Mouse (Mus musculus): ENCODE measurements around the gene Npas3.

Gene Npas3

DNA sequence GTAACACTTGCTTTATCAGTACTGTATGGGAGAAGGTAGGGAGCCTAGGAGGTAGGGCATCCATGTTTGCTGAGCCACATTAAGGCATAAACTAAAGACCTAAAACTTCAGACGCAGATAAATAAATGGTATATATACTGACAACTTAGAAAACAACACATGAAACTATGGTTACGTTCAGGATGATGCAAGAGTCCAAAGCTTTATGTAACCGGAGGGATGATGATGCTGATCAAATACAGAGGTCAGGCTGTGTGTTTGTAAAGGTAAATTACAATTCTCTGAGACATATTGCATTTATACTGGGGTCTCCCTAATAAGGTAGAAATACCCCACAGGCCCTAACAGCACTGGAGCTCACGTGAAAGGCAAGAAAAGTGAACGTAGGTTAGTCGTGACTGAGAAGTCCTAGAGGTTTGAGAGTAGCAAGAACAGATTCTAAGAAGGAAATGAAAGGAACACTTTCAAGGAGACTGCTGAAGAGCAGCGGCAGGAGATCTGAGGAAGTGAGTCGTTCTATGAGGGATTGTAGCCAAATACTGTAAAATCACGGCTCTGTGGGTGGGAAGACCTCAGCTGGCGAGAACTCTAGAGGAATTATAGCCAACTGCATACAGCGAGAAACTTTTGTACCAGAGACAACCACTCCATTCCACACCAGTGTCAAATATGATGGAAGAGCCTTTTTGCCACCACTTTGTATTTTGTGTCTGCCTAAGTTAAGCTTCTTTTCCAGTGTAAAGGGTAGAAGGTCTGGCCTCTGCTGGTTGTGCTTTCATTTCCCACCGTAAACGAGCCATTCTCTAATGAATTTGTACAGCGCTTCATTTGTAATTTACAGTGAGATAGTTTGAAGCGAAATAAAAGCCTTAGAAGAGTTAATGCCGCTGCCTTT is 49.7 kb downstream of the Npas3 start:
- DNase-seq = no peak

DNA sequence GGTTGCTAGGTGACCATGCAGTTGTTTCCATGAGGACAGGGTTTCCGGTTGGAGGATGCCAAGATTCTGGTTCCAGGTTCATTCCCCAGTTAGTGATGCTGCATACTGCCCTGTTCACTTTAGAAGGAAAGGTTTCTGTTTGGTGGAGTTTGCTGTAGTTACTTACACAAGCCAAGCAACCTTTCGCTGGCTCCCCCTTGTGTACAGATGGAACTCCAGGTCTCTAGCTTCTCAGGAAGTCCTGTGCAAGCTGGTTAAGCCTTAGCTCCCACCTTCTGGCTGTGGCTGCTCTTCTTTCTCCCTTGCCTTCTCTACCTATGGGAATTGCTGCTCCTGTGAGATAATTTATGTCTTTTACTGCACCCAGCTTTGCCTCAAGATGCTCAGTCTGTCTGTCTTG is 52.5 kb downstream of the Npas3 start:
- DNase-seq = peak; percentile 29

DNA sequence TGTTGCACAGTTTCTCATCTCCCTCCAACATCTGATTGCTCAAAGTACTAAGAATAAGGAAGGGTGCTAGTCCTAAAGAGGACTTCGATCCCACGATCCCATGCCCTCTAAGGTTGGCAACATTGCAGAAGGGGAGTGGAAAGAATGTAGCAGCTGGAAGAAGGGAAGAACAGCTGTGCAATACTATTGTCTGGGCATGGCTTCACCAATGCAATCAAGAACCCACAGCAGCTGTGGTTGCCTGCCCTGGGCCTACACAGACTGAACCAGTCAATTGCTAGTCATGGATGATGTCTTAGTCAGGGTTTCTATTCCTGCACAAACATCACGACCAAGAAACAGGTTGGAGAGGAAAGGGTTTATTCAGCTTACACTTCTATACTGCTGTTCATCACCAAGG is 53.7 kb downstream of the Npas3 start:
- DNase-seq = no peak

DNA sequence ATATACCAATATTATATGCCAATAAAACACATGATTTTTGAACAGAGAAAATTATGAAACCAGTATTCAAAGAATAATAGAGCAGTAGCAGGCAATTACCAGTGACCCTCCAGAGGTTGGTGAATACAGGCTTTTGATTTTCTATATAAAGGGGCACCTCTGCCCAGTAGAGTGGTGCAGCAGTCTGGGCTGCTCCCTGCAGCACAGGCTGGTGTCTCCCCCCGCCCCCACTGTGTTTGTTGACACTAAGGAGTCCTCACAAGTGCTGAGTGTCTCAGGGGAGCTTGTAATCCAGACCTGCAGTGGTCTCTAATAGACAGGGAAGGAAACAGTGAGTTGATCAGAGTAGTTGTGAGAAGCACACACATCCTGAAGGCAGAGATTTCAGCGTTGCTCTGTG is 68.2 kb downstream of the Npas3 start:
- no peak for DNase-seq

DNA sequence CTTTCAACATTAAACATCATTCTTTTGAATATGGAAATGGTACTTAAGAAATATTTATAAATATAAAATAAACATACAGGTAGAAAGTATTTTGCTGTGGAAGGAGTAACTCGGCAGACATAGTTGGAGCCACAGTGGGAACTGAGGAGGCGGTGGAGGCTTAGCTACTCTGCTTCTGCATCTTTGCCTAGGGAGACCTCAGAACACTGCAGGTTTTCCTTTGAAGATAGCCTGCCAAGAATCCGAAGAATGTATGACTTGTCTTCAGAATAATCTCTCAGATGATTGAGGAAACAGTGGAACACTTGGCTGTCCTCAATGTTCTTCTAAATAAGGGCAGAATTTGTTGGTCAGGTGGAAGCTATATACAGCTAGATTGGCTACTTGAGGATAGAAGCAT is 69.3 kb downstream of the Npas3 start:
- DNase-seq = no peak

DNA sequence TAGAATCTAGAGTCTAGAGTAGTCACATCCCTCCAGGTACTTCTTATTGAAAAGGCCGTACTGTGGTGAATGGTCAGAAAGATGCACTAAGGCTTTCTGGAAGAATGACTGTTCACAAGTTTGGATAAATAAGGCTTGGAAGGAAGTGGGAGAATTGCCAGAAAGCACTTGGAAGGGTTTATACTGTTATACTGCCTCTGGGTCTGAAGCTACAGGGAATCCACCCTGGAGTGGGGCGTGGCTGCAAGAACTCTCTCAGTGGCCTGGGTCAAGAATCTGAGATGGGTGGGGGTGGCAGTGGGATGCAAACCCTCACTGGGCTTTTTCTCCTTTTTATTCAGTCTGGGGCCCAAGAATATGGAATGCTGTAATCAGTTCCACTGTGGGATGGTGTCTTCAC is 72.0 kb downstream of the Npas3 start:
- DNase-seq = no peak

DNA sequence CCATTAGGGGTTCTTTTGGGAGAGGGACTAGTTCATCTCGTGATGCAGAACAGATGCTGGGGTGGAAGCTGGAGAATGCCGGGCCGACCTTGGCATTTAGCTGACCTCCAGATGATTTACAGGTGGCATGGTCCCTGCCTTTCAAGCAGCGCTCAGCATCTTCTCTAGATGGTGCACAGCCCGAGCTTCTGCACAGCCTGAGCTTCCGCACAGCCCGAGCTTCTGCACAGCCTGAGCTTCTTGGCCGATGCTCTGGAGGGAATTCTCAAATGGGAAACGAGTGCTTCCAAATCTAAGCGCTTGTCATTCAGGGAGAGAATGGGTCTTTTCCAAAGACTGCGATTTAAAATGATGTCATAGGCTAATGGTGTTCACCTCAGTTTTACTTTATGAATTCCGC is 72.5 kb downstream of the Npas3 start:
- DNase-seq = no peak

DNA sequence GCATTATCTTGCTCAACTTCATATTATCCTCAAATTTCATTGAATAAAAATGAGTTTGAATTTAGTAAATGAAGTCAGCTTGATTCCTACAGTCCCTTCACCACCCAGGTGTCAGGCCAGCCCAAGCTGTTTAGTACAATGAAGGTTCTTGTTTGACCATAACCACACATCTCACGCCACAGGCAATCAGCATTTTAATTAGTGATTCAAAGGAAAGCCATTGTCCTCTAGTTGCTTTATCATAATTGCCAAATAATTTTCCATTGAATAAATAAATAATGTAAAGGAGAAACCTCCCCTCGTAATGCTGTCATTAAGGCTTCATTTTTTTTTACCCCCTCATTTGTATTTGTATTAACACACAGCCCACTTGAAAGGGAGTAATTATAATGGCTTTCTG is 73.5 kb downstream of the Npas3 start:
- no peak for DNase-seq

DNA sequence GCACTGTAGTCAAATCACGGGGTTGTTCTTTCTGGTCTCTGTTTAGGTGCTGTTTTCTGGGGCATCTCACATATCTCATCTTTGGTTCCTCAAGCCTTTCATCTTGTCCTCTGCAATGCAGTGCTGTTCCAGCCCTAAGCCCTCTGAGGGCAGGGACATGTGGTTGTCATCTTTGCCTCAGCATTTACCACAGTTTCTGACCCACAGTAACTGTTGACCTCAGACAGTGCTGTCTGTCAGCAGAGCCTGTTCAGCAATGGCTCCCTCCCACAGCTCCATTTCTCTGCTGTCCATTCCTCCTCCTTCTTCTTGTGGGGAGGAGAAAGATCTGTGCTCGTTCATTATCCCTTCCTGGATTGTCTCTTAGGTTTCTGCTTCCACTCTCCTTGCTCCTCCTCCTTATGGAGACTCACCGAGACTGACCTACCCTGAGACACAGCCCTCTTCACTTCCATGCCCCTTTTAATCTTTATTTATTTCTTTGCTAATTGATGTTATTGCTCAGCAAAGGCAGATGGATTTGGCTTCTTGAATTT is 79.2 kb downstream of the Npas3 start:
- no peak for DNase-seq

DNA sequence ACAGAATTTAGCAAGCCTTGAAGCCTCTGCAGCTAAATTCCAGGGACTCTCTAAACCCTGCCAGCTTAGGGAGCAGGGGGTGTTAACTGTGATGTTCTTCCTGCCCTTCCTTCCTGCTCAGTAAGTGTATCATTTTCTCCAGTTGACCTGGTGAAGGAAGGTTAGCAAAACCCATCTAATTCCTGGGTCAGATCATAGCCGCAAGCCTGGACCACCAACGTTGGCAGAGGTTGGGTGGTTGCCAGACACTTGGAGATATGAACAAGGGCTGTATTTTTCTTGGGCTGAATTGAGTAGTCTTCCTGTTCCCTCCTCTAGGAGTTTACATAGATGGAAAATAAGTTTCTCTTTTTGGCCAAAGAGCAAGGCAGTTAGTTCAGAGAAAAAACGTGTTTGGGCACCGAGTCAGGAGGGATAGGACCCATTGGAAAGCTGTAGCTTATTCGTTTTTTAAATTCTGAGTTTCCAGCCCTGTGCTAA is 79.8 kb downstream of the Npas3 start:
- DNase-seq = peak; percentile 18

DNA sequence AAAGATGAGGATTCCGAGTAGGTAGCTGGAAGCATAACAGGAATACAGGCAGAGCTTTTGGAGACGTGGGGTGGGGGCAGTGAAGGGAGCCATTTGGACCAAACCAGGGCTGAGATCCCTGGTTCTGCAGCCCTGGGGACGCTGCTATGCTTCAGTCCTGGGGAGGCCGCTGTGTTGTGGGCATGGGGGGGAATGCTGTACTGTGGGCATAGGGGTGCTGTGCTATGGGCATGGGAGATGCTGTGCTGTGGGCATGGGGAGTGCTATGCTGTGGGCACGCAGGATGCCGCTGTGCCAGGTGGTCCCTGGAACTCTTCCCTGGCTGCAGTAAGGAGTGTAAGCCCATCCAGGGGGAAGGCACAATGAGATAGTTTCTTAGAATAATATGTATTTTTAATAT is 81.7 kb downstream of the Npas3 start:
- no peak for DNase-seq

DNA sequence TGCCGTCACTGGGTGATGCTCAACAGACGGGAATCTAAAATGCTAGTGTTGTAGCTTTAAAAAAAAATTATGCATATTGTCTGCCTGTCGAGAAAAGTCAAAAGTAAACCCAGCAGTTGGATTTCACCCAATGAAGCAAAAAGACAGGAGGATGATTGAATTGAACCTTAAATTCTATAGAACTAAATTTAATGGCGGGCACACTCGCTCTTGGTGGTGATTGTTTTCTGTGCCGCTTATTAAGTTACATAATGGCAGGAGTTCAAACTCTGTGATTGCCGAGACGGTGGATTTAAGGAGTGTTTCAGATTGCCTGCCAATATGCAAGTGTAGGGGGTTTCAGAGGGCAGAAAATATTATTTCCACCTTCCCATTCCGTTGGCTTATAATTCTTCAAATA is 82.9 kb downstream of the Npas3 start:
- DNase-seq = no peak

DNA sequence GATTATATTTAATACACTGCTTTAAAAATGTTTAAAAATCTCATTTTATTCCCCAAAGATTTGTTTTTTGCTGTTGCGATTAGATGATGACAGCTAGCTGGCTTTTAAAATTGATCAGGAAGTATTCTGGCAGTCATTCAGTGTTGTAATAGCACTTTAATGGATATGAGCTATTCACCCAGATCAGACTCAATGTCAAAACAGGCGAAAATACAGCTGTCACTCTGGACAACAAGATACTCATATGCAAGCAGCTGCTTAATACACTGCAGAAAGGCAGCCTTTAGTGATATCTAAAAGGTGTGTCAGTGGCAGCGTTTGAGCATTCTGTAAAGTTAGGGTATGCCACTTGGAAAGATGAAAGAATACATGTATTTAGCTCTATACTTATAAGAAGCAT is 83.3 kb downstream of the Npas3 start:
- DNase-seq = no peak

DNA sequence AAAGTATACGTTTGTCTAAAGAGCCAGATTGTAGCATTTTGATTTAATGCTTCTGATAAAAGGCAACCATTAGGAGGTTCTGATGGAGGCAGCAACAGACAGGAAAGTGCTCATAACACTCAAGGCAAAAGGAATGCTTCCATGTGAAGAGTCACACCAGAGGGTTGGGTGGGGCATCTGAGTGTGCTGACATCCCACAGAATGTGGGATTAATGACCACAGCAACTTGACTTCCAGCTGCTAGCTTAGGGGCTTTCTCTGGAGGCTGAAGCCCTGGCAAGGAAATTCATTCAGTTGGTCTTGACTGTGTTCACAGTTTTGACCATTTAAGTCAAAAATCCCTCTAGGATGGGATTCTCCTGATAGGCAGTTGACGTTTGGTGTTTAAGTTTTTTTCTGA is 84.8 kb downstream of the Npas3 start:
- no peak for DNase-seq

DNA sequence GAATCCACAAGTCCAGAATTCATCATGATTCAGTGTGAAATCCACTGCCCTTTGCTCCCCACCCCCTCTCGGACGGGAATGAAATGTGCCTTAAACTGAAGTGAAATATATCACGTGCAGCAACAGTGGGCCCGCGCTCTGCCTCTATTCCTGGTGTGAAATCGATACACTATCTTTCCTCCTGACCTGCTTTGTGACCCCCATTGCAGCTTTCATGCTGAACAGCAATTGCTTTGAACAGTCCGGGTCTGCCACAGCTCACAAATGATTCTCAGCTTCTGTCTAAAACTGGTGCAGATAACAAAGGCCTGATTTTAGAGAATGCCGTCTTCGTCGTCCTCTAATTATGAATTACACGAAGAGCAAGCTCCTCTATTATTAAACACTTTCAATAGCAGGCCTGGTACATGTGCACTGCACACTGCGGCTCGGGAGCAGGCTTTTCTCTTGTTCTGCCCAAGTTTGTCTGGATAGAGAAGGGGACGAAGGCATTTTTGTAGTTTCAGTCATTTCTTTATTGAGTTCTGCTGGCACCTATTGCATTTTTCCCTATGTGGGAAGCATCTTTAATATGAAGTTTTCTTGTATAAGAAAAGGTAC is 90.0 kb downstream of the Npas3 start:
- DNase-seq = no peak

DNA sequence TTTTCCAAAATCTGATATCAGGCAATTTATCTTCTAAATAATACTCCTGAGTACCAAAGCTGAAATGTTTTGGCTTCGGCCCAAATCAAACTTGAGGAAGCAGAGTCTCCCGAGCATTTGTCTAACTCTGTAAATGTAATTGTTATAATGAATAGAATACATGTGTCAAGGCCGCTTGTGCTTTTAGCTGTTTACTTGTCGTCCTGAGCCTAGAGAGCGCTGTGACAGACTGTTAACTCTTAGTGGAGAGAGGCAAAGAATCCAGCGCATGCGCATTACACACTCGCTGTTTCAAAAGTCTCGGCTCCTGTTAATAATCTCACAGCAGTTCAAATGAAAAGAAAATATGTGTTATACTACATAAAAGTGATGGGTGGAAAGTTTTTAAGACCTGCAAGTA is 94.3 kb downstream of the Npas3 start:
- no peak for DNase-seq

DNA sequence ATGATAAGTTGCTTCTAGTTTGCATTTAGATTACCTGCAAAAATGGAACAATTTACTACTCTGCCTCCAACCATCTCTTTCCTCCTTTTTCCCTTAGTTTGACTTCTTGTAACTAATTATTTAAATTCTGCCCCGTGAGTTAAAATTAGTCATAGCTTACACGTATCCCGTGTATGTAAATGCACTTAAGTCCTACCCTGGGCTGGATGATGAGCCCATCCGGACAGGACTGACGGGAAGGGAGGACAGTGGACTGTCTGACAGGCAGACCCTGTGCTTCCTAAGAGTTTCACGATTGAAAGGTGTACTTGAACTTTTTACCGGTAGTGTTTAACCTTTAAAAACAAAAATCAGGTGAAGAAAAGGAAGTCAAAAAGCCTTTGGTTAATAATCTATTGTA is 103.4 kb downstream of the Npas3 start:
- no peak for DNase-seq

DNA sequence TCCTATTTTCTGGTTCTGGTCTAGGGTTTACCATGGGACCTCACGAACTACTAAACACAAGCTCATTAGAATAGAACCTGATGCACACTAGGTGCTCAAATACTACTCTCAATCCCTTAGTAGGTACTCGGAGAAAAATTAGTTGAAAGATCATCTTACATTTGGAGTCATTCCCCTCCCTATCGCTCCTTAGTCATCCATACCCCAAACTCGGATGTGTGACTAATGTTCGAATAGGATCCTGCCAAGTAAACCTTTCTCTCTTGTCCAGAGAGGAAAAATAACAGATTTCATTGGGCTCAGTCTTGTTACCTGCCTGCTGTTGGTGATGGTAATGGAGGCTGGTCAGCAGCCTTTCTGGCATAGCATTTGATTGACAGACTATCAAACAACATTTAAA is 117.3 kb downstream of the Npas3 start:
- no peak for DNase-seq

DNA sequence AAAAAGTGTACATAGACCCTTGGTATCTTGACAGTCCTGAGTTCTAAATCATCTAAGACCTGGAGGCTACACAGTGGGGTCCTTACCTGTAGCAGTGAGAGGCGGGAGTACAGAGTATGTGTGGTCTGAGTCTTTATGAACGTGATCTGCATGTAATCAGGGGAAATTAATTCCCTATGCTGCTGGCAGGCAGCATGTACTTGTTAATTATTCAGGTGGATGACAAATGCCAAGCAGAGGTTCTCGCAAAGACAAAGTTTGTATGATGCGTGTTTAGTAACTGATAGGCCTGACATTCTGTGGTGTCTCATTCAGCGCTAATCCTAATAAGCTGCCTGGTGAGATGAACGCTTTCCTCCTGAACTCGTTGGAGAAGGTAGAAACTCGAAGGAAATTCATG is 136.4 kb downstream of the Npas3 start:
- DNase-seq = no peak

DNA sequence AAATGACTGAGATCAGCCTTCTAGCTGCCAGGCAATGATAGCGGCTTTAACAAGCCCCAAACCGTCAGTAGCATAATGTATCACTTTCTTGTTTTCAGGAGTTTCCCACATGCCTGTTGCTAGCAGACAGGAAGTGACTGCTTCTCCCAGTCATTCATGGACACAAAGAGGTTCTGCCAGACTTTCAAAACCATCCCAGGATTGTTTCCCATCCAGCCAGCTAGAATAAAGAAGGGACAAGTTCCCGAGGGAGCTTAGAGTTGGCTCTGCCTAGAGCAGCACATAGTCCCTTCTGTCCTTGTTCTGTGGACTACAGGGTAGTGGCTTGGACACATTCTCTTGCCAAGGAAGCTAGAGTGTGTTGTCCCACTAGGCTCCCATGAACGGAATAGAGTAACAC is 157.4 kb downstream of the Npas3 start:
- no peak for DNase-seq

DNA sequence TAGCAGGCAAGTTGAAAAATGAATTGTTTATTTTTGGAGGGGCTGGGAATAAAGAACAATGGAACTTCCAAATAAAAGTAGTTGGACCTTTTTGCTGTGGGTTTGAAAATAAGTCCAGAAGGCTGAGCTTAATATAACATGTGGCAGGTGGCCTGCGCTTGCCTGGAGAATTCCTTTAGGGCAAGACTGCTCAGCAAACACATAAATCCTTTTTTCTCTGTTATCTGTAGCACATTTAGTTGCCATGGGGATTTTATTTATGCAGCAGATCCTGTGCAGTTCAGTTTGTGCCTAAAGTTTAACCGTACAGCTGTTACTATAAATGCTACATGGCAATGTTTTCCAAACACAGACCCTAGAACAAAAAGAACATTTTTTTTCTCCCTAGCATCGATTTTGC is 159.3 kb downstream of the Npas3 start:
- DNase-seq = no peak

DNA sequence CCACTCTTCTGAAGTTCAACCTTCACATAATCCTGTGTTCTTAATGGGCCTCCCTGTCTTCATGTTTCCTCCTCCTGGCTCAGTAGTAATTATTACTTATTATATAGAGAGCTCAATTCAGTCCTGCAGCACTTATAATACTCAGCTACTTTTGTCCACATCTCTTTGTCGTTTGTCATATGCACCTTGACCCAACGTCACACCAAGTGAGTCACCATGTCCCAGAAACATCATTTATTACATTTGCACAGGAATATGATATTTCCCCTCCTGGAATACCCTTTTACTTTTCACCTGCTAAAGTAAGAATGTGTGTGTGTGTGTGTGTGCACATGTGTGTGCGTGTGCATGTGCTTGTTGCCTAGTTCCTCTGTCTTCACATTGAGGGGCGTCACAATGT is 161.2 kb downstream of the Npas3 start:
- DNase-seq = no peak

DNA sequence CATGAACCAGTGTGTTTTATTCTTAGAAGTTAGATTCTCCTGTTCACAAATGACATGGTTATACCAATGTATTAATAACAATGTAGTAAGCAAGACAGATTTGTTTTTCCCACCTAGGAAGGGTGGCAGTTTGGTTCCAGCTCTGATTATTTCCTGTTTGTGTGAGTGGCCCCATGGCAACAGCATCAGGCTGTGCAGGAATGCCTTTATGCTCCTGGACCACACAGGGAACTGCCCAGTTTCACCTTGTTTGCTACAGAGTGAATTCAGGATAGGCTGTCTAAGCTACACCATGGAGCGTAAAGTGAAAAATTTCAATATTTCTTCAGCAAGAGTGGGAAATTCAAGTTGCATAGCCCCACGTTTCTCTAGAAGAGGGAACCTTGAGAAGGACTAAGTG is 162.2 kb downstream of the Npas3 start:
- no peak for DNase-seq

DNA sequence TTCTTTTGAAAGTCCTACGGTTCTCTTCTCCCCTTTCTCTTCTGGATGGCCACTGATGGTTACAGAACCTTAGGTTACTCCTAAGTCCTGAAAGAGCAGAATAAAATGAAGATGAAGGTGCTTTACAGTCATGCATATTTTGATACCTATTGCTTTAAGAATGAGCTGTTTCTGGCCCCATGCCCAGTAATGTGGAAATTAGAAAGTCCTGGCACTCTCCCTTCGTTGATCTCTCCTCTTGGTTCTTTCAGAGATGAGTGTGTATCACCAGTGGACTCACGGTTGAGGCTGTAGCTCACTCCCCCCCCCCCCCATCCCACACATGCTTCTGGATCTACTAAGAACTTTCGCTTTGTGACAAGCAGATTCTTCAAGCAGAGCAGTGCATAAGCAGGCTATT is 167.6 kb downstream of the Npas3 start:
- DNase-seq = no peak

All from liver (tissue).